Mouse (Mus musculus) kidney, embryonic 14.5 days (tissue): ENCODE measurements around the gene Xpc. TPM values are rescaled to one million over a fixed set of nuclear protein-coding genes. Genes with fewer than 3 reads are reported as not detected.
A peak's percentile ranks its signal among the peaks of the same experiment; 100 is the strongest.

Experiments
- ATAC-seq: fragments of 200-750 bp; cut with Nextera tagmentation; 2 replicates; pipeline ENCODE4 v1.8.0; 2017; ENCODE audit warnings: moderate number of reproducible peaks, mild to moderate bottlenecking, moderate TSS enrichment, moderate library complexity; ENCODE audit not compliant: low FRiP score, low TSS enrichment
- H3K27ac ChIP-seq: fragments of 300-500 bp; sonication (generic); 2 replicates; pipeline ENCODE4 v1.5.1; 2014; ENCODE audit warnings: low read depth, mild to moderate bottlenecking, low read length, moderate library complexity, mixed read lengths
- H3K27me3 ChIP-seq: fragments of 300-500 bp; sonication (generic); 2 replicates; pipeline ENCODE4 v1.6.1; 2014; ENCODE audit warnings: mild to moderate bottlenecking, low read length; ENCODE audit not compliant: control insufficient read depth, insufficient read depth
- H3K36me3 ChIP-seq: fragments of 300-500 bp; sonication (generic); 2 replicates; pipeline ENCODE4 v1.6.1; 2014; ENCODE audit warnings: low read length, mixed read lengths; ENCODE audit not compliant: control insufficient read depth, insufficient read depth
- H3K4me1 ChIP-seq: fragments of 300-500 bp; sonication (generic); 2 replicates; pipeline ENCODE4 v1.6.1; 2014; ENCODE audit warnings: low read length, mixed read lengths; ENCODE audit not compliant: control insufficient read depth, insufficient read depth
- H3K4me2 ChIP-seq: fragments of 300-500 bp; sonication (generic); replicated peaks from 2 replicates; pipeline ENCODE4 v1.6.1; 2014; ENCODE audit warnings: low read depth, mild to moderate bottlenecking, low read length
- H3K4me3 ChIP-seq: fragments of 300-500 bp; sonication (generic); 2 replicates; pipeline ENCODE4 v1.5.1; 2014; ENCODE audit warnings: mild to moderate bottlenecking, low read length
- H3K9ac ChIP-seq: fragments of 300-500 bp; sonication (generic); 2 replicates; pipeline ENCODE4 v1.6.1; 2014; ENCODE audit warnings: low read depth, mild to moderate bottlenecking, low read length, moderate library complexity
- H3K9me3 ChIP-seq: fragments of 300-500 bp; sonication (generic); 2 replicates; pipeline ENCODE4 v1.6.1; 2016; ENCODE audit warnings: low read length; ENCODE audit not compliant: control insufficient read depth
- WGBS: fragments of 180-500 bp; shearing (Covaris S2); extraction: QIAGEN DNeasy Blood & Tissue Kit; methylation state at CpG from one replicate; pipeline ENCODE4 v1.1.7; 2014; 5-methylcytosine and 5-hydroxymethylcytosine counted together
- polyA plus RNA-seq: library from polyadenylated mRNA; unstranded; fragments of >200 nt; fragmentation: Nextera tagmentation; extraction: Ambion mirVana; gene quantifications from 2 replicates; pipeline ENCODE4 v1.2.1, GENCODE M21; 2014

Gene Xpc
- polyA plus RNA-seq, 1 experiment from 2014 or later = 25.4 TPM

GRCm38 (mm10) chr6:91546241-91546884, 30.7 kb upstream of the Xpc start:
- Histone ChIP-seq H3K4me1 (peaks cover 4% of the 10 kb centered on the region; the same call in 1 of the 2 replicates), H3K4me3 (no peak overlapping the region), H3K27me3 (no peaks in the 10 kb centered on the region), H3K27ac (no peak overlapping the region), H3K4me2 (no peak overlapping the region), H3K9me3 (no peaks in the 10 kb centered on the region), H3K36me3 (no peaks in the 10 kb centered on the region), H3K9ac (no peak overlapping the region)
- ATAC-seq = no peak
- 21% methylated on average over 9 of the region's 9 CpGs for WGBS

- no peaks in the 10 kb centered on the region for H3K4me1 ChIP-seq
- no peak overlapping the region for H3K9ac ChIP-seq
- no peak overlapping the region for H3K4me3 ChIP-seq
- WGBS = 70% methylated on average over 5 of the region's 5 CpGs
- no peaks in the 10 kb centered on the region for H3K36me3 ChIP-seq
- H3K4me2 ChIP-seq = no peak overlapping the region
- H3K27me3 ChIP-seq = no peaks in the 10 kb centered on the region
- ATAC-seq = no peak
- H3K9me3 ChIP-seq = no peaks in the 10 kb centered on the region
- no peak overlapping the region for H3K27ac ChIP-seq
Observed at GRCm38 (mm10) chr6:91543056-91543455, 27.4 kb upstream of the Xpc start.

GRCm38 (mm10) chr6:91541276-91541675, 25.6 kb upstream of the Xpc start:
- Histone ChIP-seq H3K9ac (no peak overlapping the region), H3K4me1 (no peaks in the 10 kb centered on the region), H3K27ac (no peak overlapping the region), H3K27me3 (no peaks in the 10 kb centered on the region), H3K4me3 (no peak overlapping the region), H3K36me3 (no peaks in the 10 kb centered on the region), H3K9me3 (no peaks in the 10 kb centered on the region), H3K4me2 (no peak overlapping the region)
- 65% methylated on average over 3 of the region's 3 CpGs for WGBS
- no peak for ATAC-seq

- Histone ChIP-seq H3K4me2 (no peak overlapping the region), H3K9ac (no peak overlapping the region), H3K9me3 (no peaks in the 10 kb centered on the region), H3K4me3 (no peak overlapping the region), H3K27me3 (no peaks in the 10 kb centered on the region), H3K4me1 (peaks cover 15% of the 10 kb centered on the region), H3K36me3 (no peaks in the 10 kb centered on the region), H3K27ac (no peak overlapping the region)
- no peak for ATAC-seq
- 82% methylated on average over 11 of the region's 11 CpGs for WGBS
Observed at GRCm38 (mm10) chr6:91536047-91536765, 20.5 kb upstream of the Xpc start.

- no peak for ATAC-seq
- H3K9me3 ChIP-seq = no peaks in the 10 kb centered on the region
- H3K27ac ChIP-seq = no peak overlapping the region
- H3K4me3 ChIP-seq = no peak overlapping the region
- no peaks in the 10 kb centered on the region for H3K27me3 ChIP-seq
- peaks cover 15% of the 10 kb centered on the region for H3K4me1 ChIP-seq
- no peaks in the 10 kb centered on the region for H3K36me3 ChIP-seq
- no peak overlapping the region for H3K4me2 ChIP-seq
- H3K9ac ChIP-seq = no peak overlapping the region
- WGBS = 84% methylated on average over 3 of the region's 3 CpGs
Observed at GRCm38 (mm10) chr6:91535231-91535630, 19.5 kb upstream of the Xpc start.

GRCm38 (mm10) chr6:91534268-91534667, 18.6 kb upstream of the Xpc start:
- no peak for ATAC-seq
- H3K27me3 ChIP-seq = no peaks in the 10 kb centered on the region
- H3K9me3 ChIP-seq = no peaks in the 10 kb centered on the region
- no peak overlapping the region for H3K9ac ChIP-seq
- H3K4me3 ChIP-seq = no peak overlapping the region
- H3K27ac ChIP-seq = 0 out of 2 replicates have a peak overlapping the region, but pooled peaks have one; percentile 11
- WGBS = 83% methylated on average over 4 of the region's 4 CpGs
- peaks cover 15% of the 10 kb centered on the region for H3K4me1 ChIP-seq
- H3K4me2 ChIP-seq = no peak overlapping the region
- no peaks in the 10 kb centered on the region; the same call in 1 of the 2 replicates for H3K36me3 ChIP-seq

GRCm38 (mm10) chr6:91533771-91534170, 18.1 kb upstream of the Xpc start:
- no peak overlapping the region for H3K4me3 ChIP-seq
- WGBS = 9% methylated on average over 2 of the region's 2 CpGs
- no peaks in the 10 kb centered on the region for H3K27me3 ChIP-seq
- peaks cover 3% of the 10 kb centered on the region; the same call in 1 of the 2 replicates for H3K36me3 ChIP-seq
- ATAC-seq = peak; percentile 73; the same call in 1 of the 2 replicates
- H3K27ac ChIP-seq = 0 out of 2 replicates have a peak overlapping the region, but pooled peaks have one; percentile 11
- no peaks in the 10 kb centered on the region for H3K9me3 ChIP-seq
- H3K9ac ChIP-seq = no peak overlapping the region
- H3K4me1 ChIP-seq = peaks cover 15% of the 10 kb centered on the region
- H3K4me2 ChIP-seq = no peak overlapping the region

- Histone ChIP-seq H3K27ac (peak overlapping the region; percentile 11; the same call in 1 of the 2 replicates), H3K27me3 (no peaks in the 10 kb centered on the region), H3K9me3 (no peaks in the 10 kb centered on the region), H3K4me1 (peaks cover 15% of the 10 kb centered on the region), H3K36me3 (peaks cover 4% of the 10 kb centered on the region; the same call in 1 of the 2 replicates), H3K9ac (no peak overlapping the region), H3K4me3 (no peak overlapping the region), H3K4me2 (peak overlapping the region; percentile 17; the same call in 1 of the 2 replicates)
- WGBS = 23% methylated on average over 5 of the region's 5 CpGs
- ATAC-seq = peak; percentile 80
Observed at GRCm38 (mm10) chr6:91533359-91533758, 17.7 kb upstream of the Xpc start.

- Histone ChIP-seq H3K4me2 (no peak overlapping the region), H3K9me3 (no peaks in the 10 kb centered on the region), H3K4me1 (peaks cover 15% of the 10 kb centered on the region), H3K36me3 (peaks cover 4% of the 10 kb centered on the region; the same call in 1 of the 2 replicates), H3K4me3 (no peak overlapping the region), H3K9ac (no peak overlapping the region), H3K27ac (no peak overlapping the region; the same call in 1 of the 2 replicates), H3K27me3 (no peaks in the 10 kb centered on the region)
- 0 out of 2 replicates have a peak, but pooled peaks have one; percentile 58 for ATAC-seq
- 39% methylated on average over 6 of the region's 6 CpGs for WGBS
Observed at GRCm38 (mm10) chr6:91532661-91533060, 17.0 kb upstream of the Xpc start.
